Mouse (Mus musculus) liver, embryonic 14.5 days (tissue): ENCODE measurements at regions not wholly inside any gene's neighbourhood (a gene's known extent, or its start where the extent isn't known, plus 50 kb on each side); places are given as distances from the start of the nearest gene placed in this dataset.

Experiments used
- CTCF ChIP-seq: IDR thresholded peaks from 2 replicates; pipeline ENCODE4 v1.5.1; 2016; ENCODE audit warnings: antibody characterized with exemption, low read depth, control low read depth
- EP300 ChIP-seq: IDR thresholded peaks from 2 replicates; pipeline ENCODE4 v1.6.1; 2016; ENCODE audit warnings: antibody characterized with exemption, low read depth

DNA sequence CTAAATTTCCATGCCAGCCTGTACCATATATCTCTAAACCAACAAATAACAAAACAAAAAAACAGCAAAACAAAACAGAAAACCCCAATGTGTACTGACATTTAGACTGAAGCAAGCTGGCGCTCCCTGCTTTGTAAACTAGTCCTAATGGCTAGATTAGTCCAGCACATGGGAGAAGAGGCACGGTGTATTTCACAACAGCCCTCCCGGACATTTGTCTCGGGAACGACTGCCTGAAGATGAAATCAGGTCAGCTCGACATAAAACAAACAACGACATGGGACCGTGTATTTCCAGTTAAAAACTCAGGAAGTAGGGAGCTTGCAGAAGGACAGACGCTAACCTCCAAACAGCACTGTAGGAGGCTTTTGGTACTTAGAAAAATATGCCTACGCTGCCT lies 555.9 kb upstream of the Adgrl2 start:
- TF ChIP-seq CTCF: no peak
- no peak for TF ChIP-seq EP300
